Mouse (Mus musculus) heart, postnatal 0 days (tissue): ENCODE measurements around the gene Scrn1. TPM values are rescaled to one million over a fixed set of nuclear protein-coding genes. Genes with fewer than 3 reads are reported as not detected.

Experiments
- ATAC-seq: fragments of 200-750 bp; cut with Nextera tagmentation; 2 replicates; pipeline ENCODE4 v1.8.0; 2017; ENCODE audit warnings: low read depth, moderate number of reproducible peaks, moderate library complexity; ENCODE audit not compliant: insufficient read depth
- DNase-seq: peaks from one replicate; pipeline ENCODE4 v3.0.0-alpha.2; 2016; ENCODE audit warnings: low spot score
- H3K27ac ChIP-seq: fragments of 300-500 bp; sonication (generic); 2 replicates; pipeline ENCODE4 v1.5.1; 2014; ENCODE audit warnings: low read depth, mild to moderate bottlenecking
- H3K27me3 ChIP-seq: fragments of 300-500 bp; sonication (generic); 2 replicates; pipeline ENCODE4 v1.6.1; 2014; ENCODE audit warnings: low read length, mixed read lengths; ENCODE audit not compliant: control insufficient read depth, insufficient read depth
- H3K36me3 ChIP-seq: fragments of 300-500 bp; sonication (generic); replicated peaks from 2 replicates; pipeline ENCODE4 v1.6.1; 2014; ENCODE audit warnings: low read length, mixed read lengths; ENCODE audit not compliant: control insufficient read depth, insufficient read depth
- H3K4me1 ChIP-seq: fragments of 300-500 bp; sonication (generic); 2 replicates; pipeline ENCODE4 v1.6.1; 2014; ENCODE audit warnings: antibody characterized with exemption; ENCODE audit not compliant: control insufficient read depth, insufficient read depth
- H3K4me2 ChIP-seq: fragments of 300-500 bp; sonication (generic); 2 replicates; pipeline ENCODE4 v1.6.1; 2014; ENCODE audit warnings: low read depth, mild to moderate bottlenecking, low read length, moderate library complexity
- H3K4me3 ChIP-seq: fragments of 300-500 bp; sonication (generic); 2 replicates; pipeline ENCODE4 v1.5.1; 2014; ENCODE audit warnings: low read depth, low read length
- H3K9ac ChIP-seq: fragments of 300-500 bp; sonication (generic); replicated peaks from 2 replicates; pipeline ENCODE4 v1.6.1; 2014; ENCODE audit warnings: low read depth, low read length, mixed read lengths
- H3K9me3 ChIP-seq: fragments of 300-500 bp; sonication (generic); replicated peaks from 2 replicates; pipeline ENCODE4 v1.6.1; 2016; ENCODE audit warnings: low read length; ENCODE audit not compliant: control insufficient read depth
- CTCF ChIP-seq: IDR thresholded peaks from 2 replicates; pipeline ENCODE4 v1.5.1; 2016; ENCODE audit warnings: antibody characterized with exemption, control low read depth, low read depth
- EP300 ChIP-seq: IDR thresholded peaks from 2 replicates; pipeline ENCODE4 v1.6.1; 2016; ENCODE audit warnings: antibody characterized with exemption, low read depth
- WGBS: fragments of 180-500 bp; shearing (Covaris S2); extraction: QIAGEN DNeasy Blood & Tissue Kit; methylation state at CpG from one replicate; pipeline ENCODE4 v1.1.7; 2014; 5-methylcytosine and 5-hydroxymethylcytosine counted together
- polyA plus RNA-seq: library from polyadenylated mRNA; unstranded; fragments of >200 nt; fragmentation: Nextera tagmentation; extraction: Ambion mirVana; gene quantifications from 2 replicates; pipeline ENCODE4 v1.2.1, GENCODE M21; 2015
- total RNA-seq: library from RNA; depleted of rRNA; stranded (reverse); fragments of >200 nt; gene quantifications from 2 replicates; pipeline ENCODE4 v1.2.3, GENCODE M21; 2014; ENCODE audit warnings: low replicate concordance; rRNA removed

Scrn1 gene
- total RNA-seq = 8.9 and 14.5 TPM in 2 replicates
- 7.4 and 8.3 TPM in 2 replicates for polyA plus RNA-seq

DNA sequence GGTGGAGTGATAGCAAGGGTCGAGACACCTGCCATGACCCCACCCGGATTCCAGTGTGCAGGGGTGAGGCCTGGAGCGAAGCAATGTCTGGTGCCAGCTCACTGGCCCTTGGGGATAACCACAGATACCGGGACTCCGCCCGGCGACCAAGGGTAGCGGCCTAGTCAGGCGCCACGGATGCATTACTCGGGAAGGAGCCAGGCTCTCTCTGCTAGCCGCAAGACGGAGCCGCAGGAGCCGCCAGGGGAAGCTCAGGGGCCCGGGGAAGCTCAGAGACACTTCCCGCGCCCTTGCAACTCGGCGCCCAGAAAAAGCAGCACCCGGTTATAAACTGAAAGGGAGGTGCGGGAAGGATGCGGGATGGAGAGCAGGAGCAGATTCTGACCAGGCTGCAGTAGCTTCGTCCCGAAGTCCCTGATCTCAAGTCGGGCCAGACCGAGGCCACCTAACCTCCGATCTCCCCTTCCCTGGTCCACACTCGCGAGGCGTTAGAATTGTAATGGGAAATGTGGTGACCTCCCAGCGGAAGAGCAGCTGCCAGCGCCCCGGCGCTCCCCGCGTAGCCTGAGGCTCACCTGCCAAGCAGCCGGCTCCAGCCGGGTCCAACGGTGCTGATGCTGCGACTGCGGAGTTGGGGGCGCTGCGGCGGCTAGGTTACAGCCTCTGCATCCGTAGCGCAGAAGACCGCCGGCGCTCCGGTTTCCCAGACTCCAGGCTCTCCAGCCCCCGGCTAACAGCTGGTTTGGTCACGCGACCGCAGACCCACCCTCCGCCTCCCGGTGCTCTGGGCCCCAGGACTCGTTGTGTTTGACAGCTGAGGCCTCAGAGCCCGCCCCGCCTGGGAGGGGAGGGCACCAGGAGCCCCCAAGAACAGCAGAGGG is at the start of gene Scrn1:
Gene Scrn1, minus strand, starts transcription at position 825 of the 881 bp plus-strand sequence.
- peak within 1 kb of the TSS; percentile 58 for H3K4me3 ChIP-seq
- 2% methylated on average over 60 of the region's 60 CpGs for WGBS
- H3K4me2 ChIP-seq = peak within 1 kb of the TSS; percentile 86
- no peak for DNase-seq
- TF ChIP-seq CTCF (no peak), EP300 (no peak)
- peak within 1 kb of the TSS; percentile 44 for H3K9ac ChIP-seq
- no peaks in the 10 kb centered on the region for H3K4me1 ChIP-seq
- 0 out of 2 replicates have a peak within 1 kb of the TSS, but pooled peaks have one; percentile 11 for H3K27ac ChIP-seq
- H3K27me3 ChIP-seq = 0 out of 2 replicates have a peak, but pooled peaks cover 12% of the 10 kb centered on the region
- H3K9me3 ChIP-seq = no peaks in the 10 kb centered on the region
- peak; percentile 79 for ATAC-seq
- H3K36me3 ChIP-seq = no peaks in the 10 kb centered on the region

DNA sequence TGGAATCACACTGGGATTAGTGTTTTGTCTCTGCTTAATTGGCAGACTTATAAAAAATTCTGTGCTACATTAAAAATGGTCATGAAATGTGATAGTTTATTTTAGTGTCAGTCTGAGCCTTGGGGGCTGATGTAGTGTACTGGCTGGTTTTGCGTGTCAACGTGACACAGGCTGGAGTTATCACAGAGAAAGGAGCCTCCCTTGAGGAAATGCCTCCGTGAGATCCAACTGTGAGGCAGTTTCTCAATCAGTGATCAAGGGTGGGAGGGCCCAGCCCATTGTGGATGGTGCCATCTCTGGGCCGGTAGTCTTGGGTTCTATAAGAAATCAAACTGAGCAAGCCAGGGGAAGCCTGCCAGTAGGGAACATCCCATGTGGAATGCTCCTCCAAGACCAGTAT is 40.0 kb upstream of the Scrn1 start:
- H3K27me3 ChIP-seq = no peaks in the 10 kb centered on the region
- no peaks in the 10 kb centered on the region; the same call in 1 of the 2 replicates for H3K9me3 ChIP-seq
- H3K4me3 ChIP-seq = no peak overlapping the region
- no peak overlapping the region for H3K4me2 ChIP-seq
- H3K36me3 ChIP-seq = peaks cover 3% of the 10 kb centered on the region; the same call in 1 of the 2 replicates
- H3K9ac ChIP-seq = no peak overlapping the region
- 52% methylated on average over 4 of the region's 4 CpGs for WGBS
- ATAC-seq (no peak), DNase-seq (no peak)
- H3K27ac ChIP-seq = no peak overlapping the region
- peaks cover 3% of the 10 kb centered on the region; the same call in 1 of the 2 replicates for H3K4me1 ChIP-seq
- TF ChIP-seq CTCF (no peak), EP300 (no peak)

DNA sequence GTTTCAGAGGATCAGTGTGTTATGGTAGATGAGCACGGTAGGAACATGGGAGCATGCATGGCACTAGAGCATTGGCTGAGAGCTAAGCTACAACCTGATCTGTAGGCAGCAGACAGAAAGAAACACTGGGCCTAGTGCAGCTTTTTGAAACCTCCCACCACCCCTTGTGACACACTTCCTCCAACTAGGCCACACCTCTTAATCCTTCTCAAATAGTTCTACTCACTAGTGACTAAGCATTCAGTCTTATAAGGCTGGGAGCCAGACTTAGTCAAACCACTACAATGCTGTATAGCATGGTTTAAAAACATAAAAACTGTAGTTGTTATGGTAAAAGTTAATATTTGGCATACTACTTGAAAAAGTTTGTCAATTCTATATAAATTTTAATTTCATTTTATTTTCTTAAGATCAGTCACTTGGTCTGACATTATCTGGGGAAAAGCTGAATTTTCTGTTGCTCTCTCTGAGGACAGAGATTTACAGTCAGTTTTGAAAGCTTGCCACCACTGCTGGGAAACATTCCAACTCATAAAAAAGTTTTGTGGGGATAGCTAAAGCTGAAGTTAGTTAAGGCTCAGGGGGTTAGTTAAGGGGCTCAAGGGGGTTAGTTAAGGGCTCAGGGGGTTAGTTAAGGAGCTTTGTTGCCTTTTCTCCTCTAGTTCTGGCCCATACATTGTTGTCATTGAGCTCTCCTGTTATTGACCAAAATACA is 37.9 kb upstream of the Scrn1 start:
- no peak for ATAC-seq
- Histone ChIP-seq H3K4me1 (peaks cover 3% of the 10 kb centered on the region; the same call in 1 of the 2 replicates), H3K4me3 (no peak overlapping the region), H3K9me3 (no peaks in the 10 kb centered on the region; the same call in 1 of the 2 replicates), H3K27ac (no peak overlapping the region), H3K4me2 (no peak overlapping the region), H3K9ac (no peak overlapping the region), H3K27me3 (no peaks in the 10 kb centered on the region), H3K36me3 (peaks cover 3% of the 10 kb centered on the region; the same call in 1 of the 2 replicates)
- DNase-seq = no peak
- 97% methylated on average over 1 of the region's 1 CpGs for WGBS
- TF ChIP-seq EP300 (no peak), CTCF (no peak)

DNA sequence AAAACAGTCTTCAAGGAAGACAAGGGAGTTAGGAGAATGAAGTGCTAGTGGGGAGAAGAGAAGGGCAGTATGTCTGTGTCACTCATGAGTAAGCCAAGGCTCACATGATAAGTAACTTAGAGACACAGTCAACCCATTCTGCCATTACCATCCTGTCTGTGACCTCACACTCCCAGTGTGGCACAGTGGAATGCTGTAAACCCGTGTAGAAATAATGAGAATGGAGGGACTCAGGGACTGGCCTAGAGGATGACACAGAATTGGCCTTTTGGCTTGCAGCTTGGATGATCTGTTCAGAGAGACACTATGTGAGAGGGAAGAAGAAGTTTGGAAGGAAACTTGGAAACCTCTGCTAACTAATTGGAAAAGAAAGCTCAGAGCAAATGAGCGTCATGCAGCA is 36.6 kb upstream of the Scrn1 start:
- H3K9ac ChIP-seq = no peak overlapping the region
- H3K27me3 ChIP-seq = no peaks in the 10 kb centered on the region
- no peak overlapping the region for H3K4me2 ChIP-seq
- ATAC-seq (no peak), DNase-seq (no peak)
- H3K27ac ChIP-seq = no peak overlapping the region
- H3K36me3 ChIP-seq = peaks cover 3% of the 10 kb centered on the region; the same call in 1 of the 2 replicates
- whole genome bisulfite sequencing = 75% methylated on average over 2 of the region's 2 CpGs
- peaks cover 3% of the 10 kb centered on the region; the same call in 1 of the 2 replicates for H3K4me1 ChIP-seq
- no peaks in the 10 kb centered on the region for H3K9me3 ChIP-seq
- TF ChIP-seq EP300 (no peak), CTCF (no peak)
- no peak overlapping the region for H3K4me3 ChIP-seq

DNA sequence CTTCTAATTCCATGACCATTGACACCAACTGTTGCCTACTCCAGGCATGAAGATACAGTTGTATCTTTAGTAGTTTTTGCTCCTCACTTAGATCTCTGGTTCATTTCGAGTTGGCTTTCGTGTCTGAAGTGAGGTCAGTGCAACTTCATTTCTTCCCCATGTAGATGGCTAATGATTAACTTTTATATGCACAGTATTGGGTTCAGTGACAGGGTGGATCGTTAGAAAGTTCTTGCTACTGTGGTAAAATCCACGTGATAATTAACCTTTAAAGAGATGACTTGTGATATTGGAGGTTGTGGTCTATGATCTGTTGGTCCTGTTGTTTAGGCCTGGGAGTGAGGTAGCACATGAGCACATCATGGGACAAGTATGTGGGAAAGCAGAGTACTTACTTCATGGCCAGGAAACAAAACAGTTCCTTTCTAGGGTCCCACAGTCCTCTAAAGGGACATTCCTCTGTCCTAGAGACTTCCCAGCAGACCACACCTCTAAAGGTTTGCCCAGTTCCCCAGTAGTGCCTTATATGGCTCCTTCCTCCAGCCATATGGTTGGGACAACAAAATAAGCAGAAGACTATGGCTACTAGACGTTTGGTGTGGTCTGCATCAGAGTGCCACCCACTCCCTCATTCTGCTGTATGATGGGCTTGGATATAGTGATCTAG is 34.5 kb upstream of the Scrn1 start:
- Histone ChIP-seq H3K27me3 (no peaks in the 10 kb centered on the region), H3K9me3 (no peaks in the 10 kb centered on the region), H3K4me1 (peaks cover 7% of the 10 kb centered on the region; the same call in 1 of the 2 replicates), H3K9ac (no peak overlapping the region), H3K4me2 (no peak overlapping the region), H3K27ac (no peak overlapping the region), H3K36me3 (peaks cover 3% of the 10 kb centered on the region; the same call in 1 of the 2 replicates), H3K4me3 (no peak overlapping the region)
- TF ChIP-seq CTCF (no peak), EP300 (no peak)
- DNase-seq (no peak), ATAC-seq (no peak)
- WGBS = 78% methylated on average over 5 of the region's 5 CpGs
